8 mouse cellular contexts compared by ENCODE assay signal in genomic region chr5:115483947-115484920, GRCm38 (mm10). TPM values are rescaled to one million over a fixed set of nuclear protein-coding genes. Genes with fewer than 3 reads are reported as not detected.
DNase-seq lines count a peak whose midpoint lies in the region; ATAC-seq lines count a peak whose summit lies in the region.

TSS of gene Sirt4 (minus strand) at chr5:115484725.

- 8% methylated on average over 30 of the region's 30 CpGs for WGBS in embryonic facial prominence, embryonic 12.5 days
- WGBS in limb, embryonic 11.5 days = 10% methylated on average over 30 of the region's 30 CpGs
- 7% methylated on average over 30 of the region's 30 CpGs for WGBS in midbrain, embryonic 14.5 days

- H3K4me1 ChIP-seq in embryonic facial prominence, embryonic 12.5 days = peaks cover 12% of the 10 kb centered on the region
- H3K4me1 ChIP-seq in limb, embryonic 11.5 days (ENCODE audit: control insufficient read depth, insufficient read depth, low read length) = peaks cover 7% of the 10 kb centered on the region; the same call in 1 of the 2 replicates
- peaks cover 21% of the 10 kb centered on the region for H3K4me1 ChIP-seq in midbrain, embryonic 14.5 days (ENCODE audit: control insufficient read depth, insufficient read depth, low read length)

- H3K9ac ChIP-seq in embryonic facial prominence, embryonic 12.5 days = peak within 1 kb of the TSS; percentile 58
- H3K9ac ChIP-seq in limb, embryonic 11.5 days (ENCODE audit: low read length) = peak within 1 kb of the TSS; percentile 52
- H3K9ac ChIP-seq in midbrain, embryonic 14.5 days (replicated peaks; ENCODE audit: low read length) = peak within 1 kb of the TSS; percentile 60

- peak within 1 kb of the TSS; percentile 72 for H3K27ac ChIP-seq in embryonic facial prominence, embryonic 12.5 days
- no peak within 1 kb of the TSS; the same call in 1 of the 2 replicates for H3K27ac ChIP-seq in limb, embryonic 11.5 days (replicated peaks; ENCODE audit: low read depth, low read length)
- H3K27ac ChIP-seq in midbrain, embryonic 14.5 days (replicated peaks; ENCODE audit: low read depth, low read length) = peak within 1 kb of the TSS; percentile 79

- no peaks in the 10 kb centered on the region for H3K36me3 ChIP-seq in embryonic facial prominence, embryonic 12.5 days
- no peaks in the 10 kb centered on the region for H3K36me3 ChIP-seq in limb, embryonic 11.5 days (ENCODE audit: control insufficient read depth, insufficient read depth, low read length)
- peaks cover 9% of the 10 kb centered on the region; the same call in 1 of the 2 replicates for H3K36me3 ChIP-seq in midbrain, embryonic 14.5 days (ENCODE audit: control insufficient read depth, insufficient read depth, low read length)

- peak; percentile 85 for ATAC-seq in embryonic facial prominence, embryonic 12.5 days (ENCODE audit: insufficient number of reproducible peaks, insufficient read depth, low FRiP score, low TSS enrichment)
- peak; percentile 36; the same call in 1 of the 2 replicates for ATAC-seq in limb, embryonic 11.5 days (ENCODE audit: insufficient number of reproducible peaks, low FRiP score, low TSS enrichment, low read depth)
- ATAC-seq in midbrain, embryonic 14.5 days (ENCODE audit: low FRiP score, low TSS enrichment) = peak; percentile 84

- peaks cover 23% of the 10 kb centered on the region for H3K27me3 ChIP-seq in embryonic facial prominence, embryonic 12.5 days
- peaks cover 17% of the 10 kb centered on the region for H3K27me3 ChIP-seq in limb, embryonic 11.5 days (ENCODE audit: control insufficient read depth, insufficient read depth, low read length)
- peaks cover 6% of the 10 kb centered on the region; the same call in 1 of the 2 replicates for H3K27me3 ChIP-seq in midbrain, embryonic 14.5 days (ENCODE audit: control insufficient read depth, insufficient read depth, low read length)

- DNase-seq in 3T3-L1 (ENCODE audit: low read depth, low spot score) = peak; percentile 99
- DNase-seq in adrenal gland, postnatal 14 days = peak; percentile 84
- peak; percentile 99 for DNase-seq in heart, adult 11 months
- DNase-seq in kidney, adult 18-20 months = peak; percentile 87
- peak; percentile 87 for DNase-seq in limb, embryonic 11.5 days (ENCODE audit: low spot score)
- DNase-seq in midbrain, embryonic 14.5 days = peak; percentile 98
- DNase-seq in spleen, postnatal 36 days (ENCODE audit: low spot score in 2 of 2) = peak; percentile 84 to 90

- H3K4me3 ChIP-seq in embryonic facial prominence, embryonic 12.5 days = peak within 1 kb of the TSS; percentile 46
- peak within 1 kb of the TSS; percentile 38 for H3K4me3 ChIP-seq in limb, embryonic 11.5 days (ENCODE audit: low read depth, low read length)
- peak within 1 kb of the TSS; percentile 45 for H3K4me3 ChIP-seq in midbrain, embryonic 14.5 days (replicated peaks; ENCODE audit: low read depth, low read length)

- H3K4me2 ChIP-seq in embryonic facial prominence, embryonic 12.5 days (replicated peaks) = peak within 1 kb of the TSS; percentile 65
- peak within 1 kb of the TSS; percentile 50 for H3K4me2 ChIP-seq in limb, embryonic 11.5 days (ENCODE audit: low read depth, severe bottlenecking)
- H3K4me2 ChIP-seq in midbrain, embryonic 14.5 days (ENCODE audit: low read length) = peak within 1 kb of the TSS; percentile 71

- H3K9me3 ChIP-seq in embryonic facial prominence, embryonic 12.5 days = no peaks in the 10 kb centered on the region
- no peaks in the 10 kb centered on the region for H3K9me3 ChIP-seq in limb, embryonic 11.5 days (ENCODE audit: control insufficient read depth, low read length)
- H3K9me3 ChIP-seq in midbrain, embryonic 14.5 days (ENCODE audit: control insufficient read depth, low read length) = no peaks in the 10 kb centered on the region

RNA-seq across cellular contexts. Expression of gene Sirt4, which starts in this region (rescaled TPM):
- 18.1 and 23.5 TPM in 2 replicates for total RNA-seq in adrenal gland, postnatal 14 days (2021)
- polyA plus RNA-seq in embryonic facial prominence, embryonic 12.5 days (2016; fragmentation: Nextera tagmentation; extraction: Ambion mirVana) = 23.2 and 25.9 TPM in 2 replicates
- polyA plus RNA-seq in limb, embryonic 11.5 days (2014; fragmentation: Nextera tagmentation; extraction: Ambion mirVana) = 19.2 and 19.7 TPM in 2 replicates
- 23.8 and 25.9 TPM in 2 replicates for polyA plus RNA-seq in midbrain, embryonic 14.5 days (2014; fragmentation: Nextera tagmentation; extraction: Ambion mirVana)
